Mouse (Mus musculus): ENCODE data around the gene Lmbr1. TPM values are rescaled to one million over a fixed set of nuclear protein-coding genes. Genes with fewer than 3 reads are reported as not detected.

The Lmbr1 gene
- polyA plus RNA-seq, 1 experiment from 2014 or later: 14.6 TPM

- no peak overlapping the region for H3K4me3 ChIP-seq (ENCODE audit: low read length)
- no peaks in the 10 kb centered on the region; the same call in 1 of the 2 replicates for H3K36me3 ChIP-seq (ENCODE audit: control insufficient read depth, insufficient read depth, low read length)
- no peak for ATAC-seq (ENCODE audit: low FRiP score, low TSS enrichment)
- H3K9me3 ChIP-seq (ENCODE audit: control insufficient read depth, low read length): no peaks in the 10 kb centered on the region
- H3K27me3 ChIP-seq (ENCODE audit: control insufficient read depth, insufficient read depth, low read length): no peaks in the 10 kb centered on the region
- WGBS: 74% methylated on average over 6 of the region's 6 CpGs
- no peak overlapping the region for H3K27ac ChIP-seq (ENCODE audit: low read depth, low read length)
- H3K9ac ChIP-seq (ENCODE audit: low read depth, low read length): no peak overlapping the region
- H3K4me2 ChIP-seq (replicated peaks; ENCODE audit: low read depth, low read length): no peak overlapping the region
- no peaks in the 10 kb centered on the region for H3K4me1 ChIP-seq (ENCODE audit: control insufficient read depth, insufficient read depth, low read length)
Observed at GRCm38 (mm10) chr5:29289703-29290102, 88.5 kb downstream of the Lmbr1 start.

DNA sequence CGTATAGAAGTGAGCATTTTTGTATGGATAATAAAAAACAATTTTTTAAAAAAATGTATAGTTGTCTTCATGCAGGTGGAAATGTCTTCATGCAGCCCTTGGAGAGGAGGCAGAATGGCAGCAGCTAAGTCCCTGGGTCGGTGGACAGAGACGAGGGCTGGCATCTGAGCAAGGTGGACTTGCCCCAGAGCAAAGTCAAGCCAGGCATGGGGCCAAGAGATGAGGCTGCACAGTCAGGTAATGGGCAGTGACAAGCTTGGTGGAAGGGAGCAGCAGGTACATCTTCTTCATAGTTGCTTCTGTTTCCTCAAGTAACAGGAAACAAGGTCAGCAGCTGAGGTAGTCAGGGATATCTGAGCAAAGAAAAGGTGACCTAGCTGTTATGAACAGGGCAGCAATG is 97.1 kb downstream of the Lmbr1 start:
- no peak for ATAC-seq (ENCODE audit: low FRiP score, low TSS enrichment)
- H3K27me3 ChIP-seq (ENCODE audit: control insufficient read depth, insufficient read depth, low read length): no peaks in the 10 kb centered on the region
- H3K9me3 ChIP-seq (ENCODE audit: control insufficient read depth, low read length): no peaks in the 10 kb centered on the region
- H3K4me1 ChIP-seq (ENCODE audit: control insufficient read depth, insufficient read depth, low read length): no peaks in the 10 kb centered on the region
- no peak overlapping the region for H3K4me3 ChIP-seq (ENCODE audit: low read length)
- H3K9ac ChIP-seq (ENCODE audit: low read depth, low read length): no peak overlapping the region
- WGBS: 89% methylated on average over 3 of the region's 3 CpGs
- H3K27ac ChIP-seq (ENCODE audit: low read depth, low read length): no peak overlapping the region
- H3K36me3 ChIP-seq (ENCODE audit: control insufficient read depth, insufficient read depth, low read length): no peaks in the 10 kb centered on the region
- H3K4me2 ChIP-seq (replicated peaks; ENCODE audit: low read depth, low read length): no peak overlapping the region

DNA sequence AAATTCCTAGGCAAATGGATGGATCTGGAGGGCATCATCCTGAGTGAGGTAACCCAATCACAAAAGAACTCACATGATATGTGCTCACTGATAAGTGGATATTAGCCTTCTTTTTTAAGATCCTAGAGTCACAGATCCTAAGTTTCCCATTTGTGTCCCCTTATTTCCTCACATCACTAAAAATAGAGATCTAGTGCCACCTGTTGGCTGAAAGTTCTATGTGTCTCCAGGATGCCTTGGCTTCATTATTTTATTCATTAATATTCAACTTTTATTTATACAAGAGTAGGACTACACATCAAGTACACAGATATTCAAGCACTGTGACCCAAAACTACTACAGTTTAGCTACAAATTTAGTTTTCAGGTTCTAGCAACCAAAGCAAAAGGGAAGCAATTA is 103.4 kb downstream of the Lmbr1 start:
- H3K9ac ChIP-seq (ENCODE audit: low read depth, low read length): no peak overlapping the region
- no peak overlapping the region for H3K4me3 ChIP-seq (ENCODE audit: low read length)
- no peaks in the 10 kb centered on the region for H3K4me1 ChIP-seq (ENCODE audit: control insufficient read depth, insufficient read depth, low read length)
- H3K36me3 ChIP-seq (ENCODE audit: control insufficient read depth, insufficient read depth, low read length): no peaks in the 10 kb centered on the region
- H3K4me2 ChIP-seq (replicated peaks; ENCODE audit: low read depth, low read length): no peak overlapping the region
- H3K9me3 ChIP-seq (ENCODE audit: control insufficient read depth, low read length): no peaks in the 10 kb centered on the region
- ATAC-seq (ENCODE audit: low FRiP score, low TSS enrichment): no peak
- H3K27me3 ChIP-seq (ENCODE audit: control insufficient read depth, insufficient read depth, low read length): no peaks in the 10 kb centered on the region
- no peak overlapping the region for H3K27ac ChIP-seq (ENCODE audit: low read depth, low read length)

- Histone ChIP-seq H3K4me1 (ENCODE audit: control insufficient read depth, insufficient read depth, low read length) (no peaks in the 10 kb centered on the region), H3K9ac (ENCODE audit: low read depth, low read length) (no peak overlapping the region), H3K4me3 (ENCODE audit: low read length) (no peak overlapping the region), H3K9me3 (ENCODE audit: control insufficient read depth, low read length) (no peaks in the 10 kb centered on the region), H3K36me3 (ENCODE audit: control insufficient read depth, insufficient read depth, low read length) (no peaks in the 10 kb centered on the region), H3K27me3 (ENCODE audit: control insufficient read depth, insufficient read depth, low read length) (no peaks in the 10 kb centered on the region), H3K4me2 (replicated peaks; ENCODE audit: low read depth, low read length) (no peak overlapping the region), H3K27ac (ENCODE audit: low read depth, low read length) (no peak overlapping the region)
- no peak for ATAC-seq (ENCODE audit: low FRiP score, low TSS enrichment)
- 66% methylated on average over 2 of the region's 2 CpGs for WGBS
Observed at GRCm38 (mm10) chr5:29273426-29273825, 104.8 kb downstream of the Lmbr1 start.

DNA sequence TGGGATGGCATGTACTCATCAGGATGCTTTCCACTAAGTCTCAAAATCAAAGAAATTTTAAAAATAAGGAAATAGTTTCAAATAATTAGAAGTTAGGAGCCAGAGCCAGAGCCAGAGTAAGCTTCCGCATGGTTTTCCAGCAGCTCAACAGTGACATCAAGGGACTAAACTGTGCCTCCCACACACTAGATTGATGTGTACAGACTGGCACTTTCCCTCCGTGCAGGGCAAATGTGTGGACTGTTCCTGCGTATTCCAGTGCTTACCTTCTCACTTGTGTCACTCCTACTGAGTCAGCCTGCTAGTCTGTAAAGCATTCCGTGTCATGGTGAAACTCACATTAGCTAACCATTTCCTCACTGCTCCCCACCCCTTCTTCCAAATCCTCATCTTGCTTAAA is 107.3 kb downstream of the Lmbr1 start:
- H3K9ac ChIP-seq (ENCODE audit: low read depth, low read length): no peak overlapping the region
- 48% methylated on average over 4 of the region's 4 CpGs for WGBS
- H3K36me3 ChIP-seq (ENCODE audit: control insufficient read depth, insufficient read depth, low read length): no peaks in the 10 kb centered on the region
- H3K27me3 ChIP-seq (ENCODE audit: control insufficient read depth, insufficient read depth, low read length): no peaks in the 10 kb centered on the region
- H3K4me3 ChIP-seq (ENCODE audit: low read length): no peak overlapping the region
- no peak overlapping the region for H3K27ac ChIP-seq (ENCODE audit: low read depth, low read length)
- H3K9me3 ChIP-seq (ENCODE audit: control insufficient read depth, low read length): no peaks in the 10 kb centered on the region
- H3K4me1 ChIP-seq (ENCODE audit: control insufficient read depth, insufficient read depth, low read length): no peaks in the 10 kb centered on the region
- no peak for ATAC-seq (ENCODE audit: low FRiP score, low TSS enrichment)
- H3K4me2 ChIP-seq (replicated peaks; ENCODE audit: low read depth, low read length): no peak overlapping the region

DNA sequence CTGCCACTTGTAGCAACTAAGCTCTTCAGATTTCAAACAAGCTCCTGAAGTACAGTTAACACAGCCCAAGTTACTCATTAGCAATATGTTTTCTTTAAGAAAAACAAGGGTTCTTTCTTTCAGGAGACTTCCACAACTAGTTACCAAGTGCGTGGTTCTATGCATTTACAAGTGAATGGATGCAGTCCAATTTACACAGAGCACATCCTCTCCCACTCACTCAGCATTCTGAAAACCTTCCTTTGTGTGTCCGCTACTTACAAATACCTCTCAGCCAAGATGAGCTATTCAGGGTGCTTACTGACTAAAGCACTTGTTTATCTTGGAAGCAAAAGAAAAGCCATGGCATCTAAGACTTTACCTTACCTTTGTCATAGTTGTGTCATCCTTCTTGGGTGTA is 124.3 kb downstream of the Lmbr1 start:
- ATAC-seq (ENCODE audit: low FRiP score, low TSS enrichment): no peak
- Histone ChIP-seq H3K4me1 (ENCODE audit: control insufficient read depth, insufficient read depth, low read length) (0 out of 2 replicates have a peak, but pooled peaks cover 3% of the 10 kb centered on the region), H3K27ac (ENCODE audit: low read depth, low read length) (no peak overlapping the region), H3K36me3 (ENCODE audit: control insufficient read depth, insufficient read depth, low read length) (no peaks in the 10 kb centered on the region), H3K9ac (ENCODE audit: low read depth, low read length) (no peak overlapping the region), H3K9me3 (ENCODE audit: control insufficient read depth, low read length) (no peaks in the 10 kb centered on the region), H3K27me3 (ENCODE audit: control insufficient read depth, insufficient read depth, low read length) (no peaks in the 10 kb centered on the region), H3K4me2 (replicated peaks; ENCODE audit: low read depth, low read length) (no peak overlapping the region), H3K4me3 (ENCODE audit: low read length) (no peak overlapping the region)
- WGBS: 74% methylated on average over 2 of the region's 2 CpGs

- H3K27ac ChIP-seq (ENCODE audit: low read depth, low read length): no peak overlapping the region
- ATAC-seq (ENCODE audit: low FRiP score, low TSS enrichment): no peak
- no peak overlapping the region for H3K4me3 ChIP-seq (ENCODE audit: low read length)
- 71% methylated on average over 1 of the region's 1 CpGs for WGBS
- H3K36me3 ChIP-seq (ENCODE audit: control insufficient read depth, insufficient read depth, low read length): no peaks in the 10 kb centered on the region
- no peak overlapping the region for H3K9ac ChIP-seq (ENCODE audit: low read depth, low read length)
- 0 out of 2 replicates have a peak, but pooled peaks cover 3% of the 10 kb centered on the region for H3K4me1 ChIP-seq (ENCODE audit: control insufficient read depth, insufficient read depth, low read length)
- H3K9me3 ChIP-seq (ENCODE audit: control insufficient read depth, low read length): no peaks in the 10 kb centered on the region
- no peaks in the 10 kb centered on the region for H3K27me3 ChIP-seq (ENCODE audit: control insufficient read depth, insufficient read depth, low read length)
- no peak overlapping the region for H3K4me2 ChIP-seq (replicated peaks; ENCODE audit: low read depth, low read length)
Observed at GRCm38 (mm10) chr5:29251496-29251873, 126.7 kb downstream of the Lmbr1 start.

DNA sequence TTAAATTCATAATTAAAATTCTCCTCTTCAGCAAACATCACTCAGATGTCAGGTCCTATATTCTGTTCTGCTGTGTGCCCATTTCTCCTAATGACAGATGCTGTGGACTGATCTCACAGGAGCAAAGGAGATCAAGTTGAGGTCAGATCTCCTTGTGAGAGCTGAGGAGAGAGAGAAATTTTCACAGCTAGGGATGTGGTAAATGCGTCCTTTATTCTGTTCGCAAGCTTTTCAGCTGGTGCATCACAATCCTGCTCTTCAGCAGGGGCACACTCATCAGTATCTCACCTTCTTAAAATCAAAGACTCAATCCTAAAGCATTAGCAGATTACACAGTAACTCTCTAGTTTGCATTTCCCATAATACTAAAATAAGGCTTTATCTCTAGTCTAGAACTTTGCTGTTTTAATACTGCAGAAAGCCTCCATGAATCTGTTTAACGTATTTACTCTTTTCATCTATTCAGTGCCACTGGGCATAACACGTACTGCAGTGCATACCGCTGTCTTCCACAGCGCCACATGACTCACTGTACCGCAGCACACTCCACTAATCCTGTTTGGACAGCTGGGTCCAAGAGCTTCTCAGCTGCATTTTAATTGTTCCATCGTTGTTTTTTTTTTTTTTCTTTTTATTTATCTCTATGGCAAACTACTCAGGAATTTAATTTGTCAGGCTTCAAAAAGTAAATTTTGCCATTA is 127.2 kb downstream of the Lmbr1 start:
- Histone ChIP-seq H3K9ac (ENCODE audit: low read depth, low read length) (no peak overlapping the region), H3K36me3 (ENCODE audit: control insufficient read depth, insufficient read depth, low read length) (no peaks in the 10 kb centered on the region), H3K4me1 (ENCODE audit: control insufficient read depth, insufficient read depth, low read length) (0 out of 2 replicates have a peak, but pooled peaks cover 3% of the 10 kb centered on the region), H3K9me3 (ENCODE audit: control insufficient read depth, low read length) (no peaks in the 10 kb centered on the region), H3K27ac (ENCODE audit: low read depth, low read length) (no peak overlapping the region), H3K4me2 (replicated peaks; ENCODE audit: low read depth, low read length) (no peak overlapping the region), H3K27me3 (ENCODE audit: control insufficient read depth, insufficient read depth, low read length) (no peaks in the 10 kb centered on the region), H3K4me3 (ENCODE audit: low read length) (no peak overlapping the region)
- WGBS: 69% methylated on average over 8 of the region's 8 CpGs
- ATAC-seq (ENCODE audit: low FRiP score, low TSS enrichment): no peak

DNA sequence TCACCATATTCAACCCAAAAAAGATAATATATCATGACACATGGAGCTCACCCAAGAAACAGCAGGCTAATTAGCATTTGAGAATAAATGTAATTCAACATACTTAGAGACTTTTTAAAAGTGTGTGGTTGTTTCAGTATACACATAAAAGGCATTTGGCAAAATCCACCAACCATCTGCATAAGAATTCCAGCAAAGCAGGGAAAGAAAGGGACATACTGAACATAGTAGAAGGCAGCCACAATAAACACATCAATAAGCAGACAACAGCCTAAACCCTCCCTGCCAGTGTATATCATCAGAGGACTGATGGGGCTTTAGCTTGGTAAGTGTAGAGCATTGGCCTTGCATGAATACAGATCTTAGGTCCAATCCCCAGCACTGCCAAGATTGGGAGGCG is 133.4 kb downstream of the Lmbr1 start:
- no peak overlapping the region for H3K4me3 ChIP-seq (ENCODE audit: low read length)
- WGBS: no CpG with 5 or more reads among the region's 1 CpGs
- no peak for ATAC-seq (ENCODE audit: low FRiP score, low TSS enrichment)

More for the DNA sequence above, 133.4 kb downstream of the Lmbr1 start:
- Histone ChIP-seq H3K4me1 (ENCODE audit: control insufficient read depth, insufficient read depth, low read length) (no peaks in the 10 kb centered on the region), H3K27ac (ENCODE audit: low read depth, low read length) (no peak overlapping the region), H3K36me3 (ENCODE audit: control insufficient read depth, insufficient read depth, low read length) (no peaks in the 10 kb centered on the region), H3K27me3 (ENCODE audit: control insufficient read depth, insufficient read depth, low read length) (no peaks in the 10 kb centered on the region), H3K9me3 (ENCODE audit: control insufficient read depth, low read length) (no peaks in the 10 kb centered on the region), H3K4me2 (replicated peaks; ENCODE audit: low read depth, low read length) (no peak overlapping the region), H3K9ac (ENCODE audit: low read depth, low read length) (no peak overlapping the region)
